Mouse (Mus musculus): ENCODE data around the gene Nyx. TPM values are rescaled to one million over a fixed set of nuclear protein-coding genes. Genes with fewer than 3 reads are reported as not detected.

Gene Nyx
- polyA plus RNA-seq (2012; rRNA removed) = 0.44 TPM in 2 replicates

GRCm38 (mm10) chrX:13465810-13466209 lies at the start of gene Nyx:
Gene Nyx, plus strand, starts transcription at chrX:13466110.

Other genes with a start within 250 kb of the Nyx start
- gene Ddx3x, start 185.1 kb upstream of the Nyx start, polyA plus RNA-seq (2012; rRNA removed) = 73.7 and 73.8 TPM in 2 replicates
- gene Gpr34, start 166.0 kb downstream of the Nyx start, polyA plus RNA-seq (2012; rRNA removed) = 1.7 and 1.8 TPM in 2 replicates
- not detected in 2 replicates for gene Gpr82, start 195.3 kb downstream of the Nyx start, polyA plus RNA-seq (2012; rRNA removed)

Measured in central nervous system, embryonic 18 days (tissue).